Mouse (Mus musculus) ES-Bruce4 (cell line): ENCODE measurements around the gene Mettl7a1.

Experiments used
- CTCF ChIP-seq: IDR thresholded peaks from one replicate; pipeline ENCODE4 v1.8.1; 2011; ENCODE audit warnings: low read depth, low read length
- EP300 ChIP-seq: IDR thresholded peaks from 2 replicates; pipeline ENCODE4 v1.6.1; 2011; ENCODE audit warnings: low read depth, low read length; ENCODE audit not compliant: insufficient read depth
- POLR2A ChIP-seq: IDR thresholded peaks from one replicate; pipeline ENCODE4 v1.8.1; 2011; ENCODE audit warnings: low read length; ENCODE audit not compliant: insufficient read depth

GRCm38 (mm10) chr15:100303428-100304018, 417 bp upstream of the Mettl7a1 start:
- no peak for TF ChIP-seq POLR2A
- no peak for TF ChIP-seq EP300
- TF ChIP-seq CTCF, result no peak
